Mouse (Mus musculus) left cerebral cortex, postnatal 4 days (tissue): ENCODE measurements around the gene Ube3c. TPM values are rescaled to one million over a fixed set of nuclear protein-coding genes. Genes with fewer than 3 reads are reported as not detected.
"Not testable (repeated sequence)": the region's sequence is repeated elsewhere in the genome, so short reads cannot be mapped to it uniquely, and the experiment has no call there.

ENCODE experiments used
- DNase-seq: peaks from one replicate; pipeline ENCODE4 v3.0.0-alpha.2; 2022
- intact Hi-C: fragments of 180-260 bp; cut with DNase I; formaldehyde crosslinking; loops from one replicate; pipeline ENCODE4 v1.15.1; 2025
- total RNA-seq, 2 experiments: library from RNA; stranded (reverse); gene quantifications; 2 replicates each; pipeline ENCODE4 v1.2.3; 2021

The Ube3c gene
- total RNA-seq, result 10 to 100 TPM; 92.1 to 93.5 TPM

GRCm38 (mm10) chr5:29568848-29569377 lies at the start of gene Ube3c:
Gene Ube3c, plus strand, starts transcription at chr5:29569242.
- DNase-seq, result peak; percentile 99
- intact Hi-C loops, result no loop called here

GRCm38 (mm10) chr5:29560111-29560510 lies 8.9 kb upstream of the Ube3c start:
- no peak for DNase-seq

GRCm38 (mm10) chr5:29560667-29561066 lies 8.4 kb upstream of the Ube3c start:
- intact Hi-C loops, result no loop called here
- DNase-seq, result no peak

More at GRCm38 (mm10) chr5:29560111-29560510, 8.9 kb upstream of the Ube3c start:
- intact Hi-C loops, result no loop called here

- no peak for DNase-seq
- intact Hi-C loops, result no loop called here
Observed at GRCm38 (mm10) chr5:29569378-29570280, 587 bp downstream of the Ube3c start.

GRCm38 (mm10) chr5:29574286-29574685 lies 5.2 kb downstream of the Ube3c start:
- intact Hi-C loops, DNase-seq: not testable (repeated sequence)

GRCm38 (mm10) chr5:29575085-29575484 lies 6.0 kb downstream of the Ube3c start:
- intact Hi-C loops, result no loop called here
- no peak for DNase-seq

GRCm38 (mm10) chr5:29577795-29578631 lies 9.0 kb downstream of the Ube3c start:
- intact Hi-C loops, result no loop called here
- DNase-seq, result no peak

- peak; percentile 6 for DNase-seq
- intact Hi-C loops, result no loop called here
Observed at GRCm38 (mm10) chr5:29583880-29584595, 15.0 kb downstream of the Ube3c start.

- DNase-seq, intact Hi-C loops: not testable (repeated sequence)
Observed at GRCm38 (mm10) chr5:29592161-29592560, 23.1 kb downstream of the Ube3c start.

- intact Hi-C loops, result no loop called here
- no peak for DNase-seq
Observed at GRCm38 (mm10) chr5:29606546-29606945, 37.5 kb downstream of the Ube3c start.

GRCm38 (mm10) chr5:29625610-29626009 lies 56.6 kb downstream of the Ube3c start:
- no peak for DNase-seq
- intact Hi-C loops, result no loop called here

- intact Hi-C loops, result no loop called here
- DNase-seq, result no peak
Observed at GRCm38 (mm10) chr5:29629941-29630340, 60.9 kb downstream of the Ube3c start.

- DNase-seq, result no peak
- intact Hi-C loops, result no loop called here
Observed at GRCm38 (mm10) chr5:29631711-29632110, 62.7 kb downstream of the Ube3c start.

- intact Hi-C loops, result no loop called here
Observed at GRCm38 (mm10) chr5:29636298-29636697, 67.3 kb downstream of the Ube3c start.

GRCm38 (mm10) chr5:29636884-29637283 lies 67.8 kb downstream of the Ube3c start:
- DNase-seq, result no peak
- intact Hi-C loops, result no loop called here

More at GRCm38 (mm10) chr5:29636298-29636697, 67.3 kb downstream of the Ube3c start:
- no peak for DNase-seq

GRCm38 (mm10) chr5:29641124-29641884 lies 72.3 kb downstream of the Ube3c start:
- intact Hi-C loops, result no loop called here
- no peak for DNase-seq

- intact Hi-C loops, result no loop called here
- no peak for DNase-seq
Observed at GRCm38 (mm10) chr5:29651696-29652095, 82.7 kb downstream of the Ube3c start.

GRCm38 (mm10) chr5:29657590-29658339 lies 88.7 kb downstream of the Ube3c start:
- DNase-seq, result no peak
- intact Hi-C loops, result no loop called here

- intact Hi-C loops, DNase-seq: not testable (repeated sequence)
Observed at GRCm38 (mm10) chr5:29661246-29661645, 92.2 kb downstream of the Ube3c start.
